9 mouse cellular contexts compared by ENCODE assay signal in the genomic region with DNA sequence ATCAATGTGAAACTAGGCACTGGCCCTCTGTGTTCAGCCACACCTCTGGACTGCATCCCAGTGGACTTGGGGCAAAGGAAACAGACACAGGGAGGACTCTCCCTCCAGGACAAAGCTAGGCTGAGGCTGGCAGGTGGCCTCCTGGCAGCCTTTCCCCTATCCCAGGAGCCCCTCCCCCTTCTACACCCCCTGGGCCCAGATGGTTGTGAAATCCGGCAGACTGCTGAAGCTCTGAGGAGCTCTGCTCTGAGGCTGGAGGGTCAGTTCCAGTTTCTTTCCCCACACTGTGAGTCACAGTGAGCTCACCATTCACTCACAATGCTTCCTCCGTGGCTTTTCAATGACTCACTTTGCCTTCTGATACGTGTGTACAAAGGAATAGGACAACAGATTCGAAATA. TPM values are rescaled to one million over a fixed set of nuclear protein-coding genes. Genes with fewer than 3 reads are reported as not detected.
A peak's percentile ranks its signal among the peaks of the same experiment; 100 is the strongest.
DNase-seq lines count a peak whose midpoint lies in the region; ATAC-seq lines count a peak whose summit lies in the region.
"Had no signal": no experiment of that assay in that cellular context is flagged by ENCODE, and none has a peak within 500 bp of the region (broad histone marks: within the 10 kb centered on the region; RNA-seq: fewer than 3 reads in every experiment).

No protein-coding gene starts in this region.

- H3K9me3 ChIP-seq in limb, embryonic 11.5 days (ENCODE audit: control insufficient read depth, low read length): no peaks in the 10 kb centered on the region
- H3K9me3 ChIP-seq in limb, embryonic 10.5 days (replicated peaks): no peaks in the 10 kb centered on the region
- no peaks in the 10 kb centered on the region for H3K9me3 ChIP-seq in heart, embryonic 10.5 days

- no peak overlapping the region for H3K4me3 ChIP-seq in limb, embryonic 11.5 days (ENCODE audit: low read depth, low read length)
- no peak overlapping the region for H3K4me3 ChIP-seq in limb, embryonic 10.5 days
- H3K4me3 ChIP-seq in heart, embryonic 10.5 days: no peak overlapping the region

- no peaks in the 10 kb centered on the region for H3K27me3 ChIP-seq in limb, embryonic 11.5 days (ENCODE audit: control insufficient read depth, insufficient read depth, low read length)
- H3K27me3 ChIP-seq in limb, embryonic 10.5 days (ENCODE audit: low read depth, poor library complexity, severe bottlenecking): no peaks in the 10 kb centered on the region
- H3K27me3 ChIP-seq in heart, embryonic 10.5 days (ENCODE audit: insufficient read depth, poor library complexity, severe bottlenecking): no peaks in the 10 kb centered on the region

- no peaks in the 10 kb centered on the region for H3K36me3 ChIP-seq in limb, embryonic 11.5 days (ENCODE audit: control insufficient read depth, insufficient read depth, low read length)
- H3K36me3 ChIP-seq in limb, embryonic 10.5 days: no peaks in the 10 kb centered on the region
- peaks cover 10% of the 10 kb centered on the region; the same call in 1 of the 2 replicates for H3K36me3 ChIP-seq in heart, embryonic 10.5 days

- 0 out of 2 replicates have a peak overlapping the region, but pooled peaks have one; percentile 27 for H3K9ac ChIP-seq in limb, embryonic 11.5 days (ENCODE audit: low read length)
- H3K9ac ChIP-seq: liver, embryonic 14.5 days had no signal

- no peak for ATAC-seq in limb, embryonic 11.5 days (ENCODE audit: insufficient number of reproducible peaks, low FRiP score, low TSS enrichment, low read depth)
- ATAC-seq in common myeloid progenitor, adult 5-6 weeks (replicated peaks; ENCODE audit: low read depth, poor library complexity, severe bottlenecking): peak; percentile 91

- H3K4me1 ChIP-seq in limb, embryonic 11.5 days (ENCODE audit: control insufficient read depth, insufficient read depth, low read length): peaks cover 4% of the 10 kb centered on the region; the same call in 1 of the 2 replicates
- peaks cover 14% of the 10 kb centered on the region for H3K4me1 ChIP-seq in limb, embryonic 10.5 days
- H3K4me1 ChIP-seq in heart, embryonic 10.5 days: peaks cover 9% of the 10 kb centered on the region; the same call in 1 of the 2 replicates

- H3K27ac ChIP-seq in limb, embryonic 11.5 days (replicated peaks; ENCODE audit: low read depth, low read length): no peak overlapping the region
- H3K27ac ChIP-seq in limb, embryonic 10.5 days: no peak overlapping the region; the same call in 1 of the 2 replicates
- 0 out of 2 replicates have a peak overlapping the region, but pooled peaks have one; percentile 16 for H3K27ac ChIP-seq in heart, embryonic 10.5 days
- H3K27ac ChIP-seq: liver, embryonic 14.5 days had no signal

- peak; percentile 37 for DNase-seq in limb, embryonic 11.5 days (ENCODE audit: low spot score)
- no peak for DNase-seq in limb, embryonic 10.5 days (ENCODE audit: low spot score)
- DNase-seq in heart, embryonic 10.5 days (ENCODE audit: low spot score): no peak
- DNase-seq in kidney, postnatal 10 days: peak; percentile 70
- peak; percentile 77 for DNase-seq in lung, postnatal 10 days
- DNase-seq in right cerebral cortex, adult 2 months (ENCODE audit: low spot score in 2 of 2): peak; percentile 41 to 48
- no peak for DNase-seq in thymus, postnatal 36 days

- WGBS in limb, embryonic 11.5 days: 35% methylated on average over 4 of the region's 4 CpGs
- 35% methylated on average over 4 of the region's 4 CpGs for WGBS in limb, embryonic 10.5 days
- WGBS in heart, embryonic 10.5 days: 28% methylated on average over 4 of the region's 4 CpGs

- H3K4me2 ChIP-seq in limb, embryonic 11.5 days (ENCODE audit: low read depth, severe bottlenecking): no peak overlapping the region

RNA-seq across cellular contexts. Expression of gene She, which starts 29.9 kb away (rescaled TPM):
- polyA plus RNA-seq in limb, embryonic 11.5 days (2014; fragmentation: Nextera tagmentation; extraction: Ambion mirVana): 3.1 and 3.4 TPM in 2 replicates
- 2.8 and 3.1 TPM in 2 replicates for polyA plus RNA-seq in limb, embryonic 10.5 days (2016; fragmentation: Nextera tagmentation; extraction: Ambion mirVana)
- 0.05 TPM in 1 of 2 replicates, not detected in the other for total RNA-seq in common myeloid progenitor, adult 5-6 weeks (2017)
- polyA plus RNA-seq in heart, embryonic 10.5 days (2016; fragmentation: Nextera tagmentation; extraction: Ambion mirVana): 5.4 and 5.9 TPM in 2 replicates

RNA-seq across cellular contexts. Expression of gene Il6ra, which starts 51.9 kb away (rescaled TPM):
- polyA plus RNA-seq in limb, embryonic 11.5 days (2014; fragmentation: Nextera tagmentation; extraction: Ambion mirVana): 0.13 and 0.40 TPM in 2 replicates
- 0.25 and 0.38 TPM in 2 replicates for polyA plus RNA-seq in limb, embryonic 10.5 days (2016; fragmentation: Nextera tagmentation; extraction: Ambion mirVana)
- 10.4 and 11.6 TPM in 2 replicates for total RNA-seq in common myeloid progenitor, adult 5-6 weeks (2017)
- polyA plus RNA-seq in heart, embryonic 10.5 days (2016; fragmentation: Nextera tagmentation; extraction: Ambion mirVana): 0.28 and 0.48 TPM in 2 replicates

Comparison
In these comparisons a context has a peak if more than half of its experiments do, and no peak if none do; other contexts are left out.
1. DNase-seq: peak in limb, embryonic 11.5 days (single experiment), kidney, postnatal 10 days (single experiment), lung, postnatal 10 days (single experiment) and right cerebral cortex, adult 2 months (2 of 2); none in limb, embryonic 10.5 days (single experiment), heart, embryonic 10.5 days (single experiment) and thymus, postnatal 36 days (0 of 2).